Comparison of ENCODE assay signal across 17 mouse cellular contexts in genomic region chr16:46267533-46267932, GRCm38 (mm10).
"Had no signal": no experiment of that assay in that cellular context is flagged by ENCODE, and none has a peak within 500 bp of the region (broad histone marks: within the 10 kb centered on the region; RNA-seq: fewer than 3 reads in every experiment).

No protein-coding gene starts in this region.

- H3K4me2 ChIP-seq: neural tube, embryonic 12.5 days; neural tube, embryonic 13.5 days; neural tube, embryonic 15.5 days; stomach, embryonic 15.5 days had no signal

- DNase-seq: retina, postnatal 1 day; right cerebral cortex, adult 18-20 months; right cerebral cortex, postnatal 14 days; right cerebral cortex, postnatal 25 days; right cerebral cortex, postnatal 4 days; spleen, adult 18-20 months; thymus, adult 18-20 months; thymus, adult 2 months; thymus, postnatal 14 days; thymus, postnatal 25 days; thymus, postnatal 36 days; thymus, postnatal 4 days had no signal

- H3K9ac ChIP-seq: neural tube, embryonic 12.5 days; neural tube, embryonic 13.5 days; neural tube, embryonic 15.5 days; stomach, embryonic 15.5 days had no signal

- H3K4me3 ChIP-seq: neural tube, embryonic 12.5 days; neural tube, embryonic 13.5 days; neural tube, embryonic 15.5 days; stomach, embryonic 15.5 days had no signal

- H3K9me3 ChIP-seq: neural tube, embryonic 12.5 days; neural tube, embryonic 13.5 days; neural tube, embryonic 15.5 days; stomach, embryonic 15.5 days had no signal

- H3K27me3 ChIP-seq: neural tube, embryonic 12.5 days; neural tube, embryonic 13.5 days; neural tube, embryonic 15.5 days; stomach, embryonic 15.5 days had no signal

- H3K27ac ChIP-seq: neural tube, embryonic 12.5 days; neural tube, embryonic 13.5 days; neural tube, embryonic 15.5 days; stomach, embryonic 15.5 days; stomach, postnatal 0 days had no signal

- H3K36me3 ChIP-seq: neural tube, embryonic 12.5 days; neural tube, embryonic 13.5 days; neural tube, embryonic 15.5 days; stomach, embryonic 15.5 days had no signal

- H3K4me1 ChIP-seq: neural tube, embryonic 12.5 days; neural tube, embryonic 13.5 days; neural tube, embryonic 15.5 days; stomach, embryonic 15.5 days had no signal
